Mouse (Mus musculus): ENCODE measurements around the gene Leo1. TPM values are rescaled to one million over a fixed set of nuclear protein-coding genes. Genes with fewer than 3 reads are reported as not detected.
"Not testable (repeated sequence)": the region's sequence is repeated elsewhere in the genome, so short reads cannot be mapped to it uniquely, and the experiment has no call there.

Leo1 gene
- polyA plus RNA-seq, 1 experiment from 2014 or later: 39.3 TPM

DNA sequence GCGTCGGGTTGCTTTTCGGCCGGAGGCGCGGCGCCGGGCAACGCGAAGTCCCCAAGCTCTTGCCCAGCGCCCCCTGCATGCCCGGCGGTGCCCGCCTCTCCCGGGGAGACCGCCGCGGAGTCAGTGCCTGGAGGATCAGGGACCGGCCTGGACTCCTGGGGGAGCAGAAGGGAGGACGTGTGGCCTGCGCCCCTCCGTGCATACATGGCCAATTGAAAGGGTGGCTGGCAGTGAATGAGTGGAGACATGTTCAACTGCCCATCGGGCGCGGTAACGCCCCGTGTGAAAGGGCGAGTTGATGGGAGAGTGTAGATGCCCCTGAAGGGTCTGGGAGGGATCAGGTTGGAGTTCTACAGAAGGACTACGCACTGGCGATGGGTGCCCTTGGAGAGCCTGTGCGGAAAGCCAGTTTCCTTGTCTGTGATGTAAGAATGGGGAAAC, 387 bp downstream of the Leo1 start:
- ATAC-seq (ENCODE audit: insufficient read depth, low FRiP score, low read depth): peak; percentile 82
- WGBS: under 1% methylated on average over 31 of the region's 31 CpGs
- peaks cover 11% of the 10 kb centered on the region; the same call in 1 of the 2 replicates for H3K36me3 ChIP-seq
- H3K27ac ChIP-seq: peak overlapping the region; percentile 77
- no peaks in the 10 kb centered on the region for H3K9me3 ChIP-seq
- peak overlapping the region; percentile 92 for H3K9ac ChIP-seq
- no peaks in the 10 kb centered on the region for H3K27me3 ChIP-seq (replicated peaks)
- H3K4me1 ChIP-seq: peaks cover 6% of the 10 kb centered on the region
- H3K4me3 ChIP-seq (replicated peaks): peak overlapping the region; percentile 87
- peak overlapping the region; percentile 76 for H3K4me2 ChIP-seq

DNA sequence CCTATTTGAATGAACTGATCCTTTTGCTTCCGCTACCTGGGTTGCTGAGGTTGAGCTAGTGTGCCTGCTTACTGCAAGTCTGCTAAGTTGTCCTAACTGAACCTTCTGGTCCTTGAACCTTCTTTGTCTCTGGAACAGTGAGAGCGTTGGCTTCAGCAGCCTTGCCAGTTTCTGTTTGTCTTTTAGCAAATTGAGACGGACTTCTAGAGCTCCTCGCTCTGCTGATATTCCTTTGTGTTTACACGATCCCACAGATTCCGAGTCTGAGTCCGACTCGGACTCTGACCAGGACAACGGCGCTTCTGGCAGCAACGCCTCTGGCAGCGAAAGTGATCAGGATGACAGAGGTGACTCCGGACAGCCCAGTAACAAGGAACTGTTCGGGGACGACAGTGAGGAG, 3.7 kb downstream of the Leo1 start:
- Histone ChIP-seq H3K9ac (no peak overlapping the region), H3K36me3 (peaks cover 33% of the 10 kb centered on the region), H3K4me1 (peaks cover 6% of the 10 kb centered on the region), H3K9me3 (no peaks in the 10 kb centered on the region), H3K27ac (no peak overlapping the region), H3K4me3 (replicated peaks) (no peak overlapping the region), H3K4me2 (no peak overlapping the region), H3K27me3 (replicated peaks) (no peaks in the 10 kb centered on the region)
- ATAC-seq (ENCODE audit: insufficient read depth, low FRiP score, low read depth): no peak
- 85% methylated on average over 15 of the region's 15 CpGs for WGBS

DNA sequence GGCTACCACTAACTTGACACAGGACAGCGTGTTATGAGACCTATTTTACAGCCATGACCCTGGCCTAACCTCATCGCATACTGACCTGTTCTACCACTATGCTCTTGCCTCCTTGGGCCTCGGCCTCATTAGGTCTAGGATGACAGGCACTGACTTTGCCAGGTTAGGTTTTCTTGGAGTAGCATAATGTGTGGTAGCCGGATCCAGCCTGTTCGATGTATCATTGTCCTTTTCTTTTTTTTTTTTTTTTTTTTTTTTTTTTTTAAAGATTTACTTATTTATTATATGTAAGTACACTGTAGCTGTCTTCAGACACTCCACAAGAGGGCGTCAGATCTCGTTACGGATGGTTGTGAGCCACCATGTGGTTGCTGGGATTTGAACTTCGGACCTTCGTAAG, 5.2 kb downstream of the Leo1 start:
- not testable (repeated sequence) for ATAC-seq (ENCODE audit: insufficient read depth, low FRiP score, low read depth); H3K4me2 ChIP-seq; H3K27me3 ChIP-seq (replicated peaks); H3K9me3 ChIP-seq; H3K9ac ChIP-seq; H3K27ac ChIP-seq; H3K4me1 ChIP-seq; H3K4me3 ChIP-seq (replicated peaks)
- H3K36me3 ChIP-seq: peaks cover 41% of the 10 kb centered on the region
- 81% methylated on average over 10 of the region's 10 CpGs for WGBS

DNA sequence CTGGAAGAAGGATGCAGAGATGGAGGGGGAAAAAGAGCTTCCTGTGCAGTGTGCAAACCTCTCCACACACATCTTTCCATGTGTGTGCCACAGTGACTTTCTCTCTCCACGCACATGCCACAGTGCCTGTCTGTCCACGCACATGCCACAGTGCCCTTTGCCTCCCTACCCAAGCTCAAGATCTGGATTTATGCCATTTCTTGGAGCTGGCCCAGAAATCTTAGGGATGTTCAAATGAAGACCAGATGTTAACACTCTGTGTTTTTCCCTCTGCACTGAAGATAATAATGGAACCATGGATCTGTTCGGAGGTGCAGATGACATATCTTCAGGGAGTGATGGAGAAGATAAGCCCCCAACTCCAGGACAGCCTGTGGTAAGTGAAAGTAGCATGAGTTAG, 6.7 kb downstream of the Leo1 start:
- H3K27me3 ChIP-seq (replicated peaks): no peaks in the 10 kb centered on the region
- no peak overlapping the region for H3K9ac ChIP-seq
- H3K4me3 ChIP-seq (replicated peaks): no peak overlapping the region
- no peak overlapping the region for H3K4me2 ChIP-seq
- no peaks in the 10 kb centered on the region for H3K9me3 ChIP-seq
- 91% methylated on average over 3 of the region's 3 CpGs for WGBS
- ATAC-seq (ENCODE audit: insufficient read depth, low FRiP score, low read depth): no peak
- no peak overlapping the region for H3K27ac ChIP-seq
- no peaks in the 10 kb centered on the region for H3K4me1 ChIP-seq
- H3K36me3 ChIP-seq: peaks cover 44% of the 10 kb centered on the region

DNA sequence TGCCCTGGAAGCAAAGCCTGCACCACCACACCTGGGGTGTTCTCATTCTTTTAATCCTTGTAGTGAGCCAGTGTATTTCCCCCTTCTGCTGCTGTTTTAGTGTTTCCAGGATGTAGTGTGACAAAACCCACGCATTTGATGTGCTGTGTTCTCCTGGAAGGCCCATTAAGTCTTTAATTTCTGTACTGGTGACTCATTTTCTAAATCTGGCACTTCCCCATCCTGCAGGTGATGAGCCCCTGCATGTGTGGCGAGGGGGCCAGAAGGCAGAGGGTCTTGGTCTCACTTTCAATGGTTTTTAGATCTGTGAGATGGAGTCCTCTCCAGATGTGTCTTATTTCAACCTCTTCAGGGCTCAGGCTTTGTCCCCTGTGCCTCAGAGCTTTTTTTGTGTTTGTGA, 12.7 kb downstream of the Leo1 start:
- Histone ChIP-seq H3K36me3 (peaks cover 53% of the 10 kb centered on the region), H3K4me1 (no peaks in the 10 kb centered on the region), H3K9ac (no peak overlapping the region), H3K27ac (no peak overlapping the region), H3K27me3 (replicated peaks) (no peaks in the 10 kb centered on the region), H3K9me3 (no peaks in the 10 kb centered on the region), H3K4me3 (replicated peaks) (no peak overlapping the region), H3K4me2 (no peak overlapping the region)
- no peak for ATAC-seq (ENCODE audit: insufficient read depth, low FRiP score, low read depth)
- 80% methylated on average over 2 of the region's 2 CpGs for WGBS

DNA sequence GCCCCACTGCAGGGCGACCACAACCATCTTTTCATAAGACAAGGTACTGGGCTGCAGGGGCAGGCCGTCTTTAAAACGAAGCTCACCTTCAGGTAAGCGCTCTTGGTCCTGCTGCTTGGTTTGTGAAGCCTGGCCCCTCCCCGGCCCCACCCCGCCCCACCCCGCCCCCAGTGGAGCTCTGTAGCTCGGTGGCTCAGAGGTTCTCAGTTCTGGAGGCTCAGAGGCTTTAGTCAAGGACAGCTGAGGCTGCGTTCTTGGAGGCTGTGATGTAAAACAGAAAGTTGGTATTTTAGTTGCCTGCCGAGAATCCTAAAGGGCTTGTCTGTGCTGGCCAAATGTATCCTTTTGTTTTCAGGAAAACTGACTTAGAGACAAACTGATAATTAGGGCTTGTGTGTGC, 14.4 kb downstream of the Leo1 start:
- Histone ChIP-seq H3K27ac (no peak overlapping the region), H3K4me2 (no peak overlapping the region), H3K9me3 (no peaks in the 10 kb centered on the region), H3K36me3 (peaks cover 61% of the 10 kb centered on the region), H3K9ac (no peak overlapping the region), H3K4me3 (replicated peaks) (no peak overlapping the region), H3K27me3 (replicated peaks) (no peaks in the 10 kb centered on the region), H3K4me1 (no peaks in the 10 kb centered on the region)
- ATAC-seq (ENCODE audit: insufficient read depth, low FRiP score, low read depth): no peak
- 72% methylated on average over 10 of the region's 10 CpGs for WGBS

DNA sequence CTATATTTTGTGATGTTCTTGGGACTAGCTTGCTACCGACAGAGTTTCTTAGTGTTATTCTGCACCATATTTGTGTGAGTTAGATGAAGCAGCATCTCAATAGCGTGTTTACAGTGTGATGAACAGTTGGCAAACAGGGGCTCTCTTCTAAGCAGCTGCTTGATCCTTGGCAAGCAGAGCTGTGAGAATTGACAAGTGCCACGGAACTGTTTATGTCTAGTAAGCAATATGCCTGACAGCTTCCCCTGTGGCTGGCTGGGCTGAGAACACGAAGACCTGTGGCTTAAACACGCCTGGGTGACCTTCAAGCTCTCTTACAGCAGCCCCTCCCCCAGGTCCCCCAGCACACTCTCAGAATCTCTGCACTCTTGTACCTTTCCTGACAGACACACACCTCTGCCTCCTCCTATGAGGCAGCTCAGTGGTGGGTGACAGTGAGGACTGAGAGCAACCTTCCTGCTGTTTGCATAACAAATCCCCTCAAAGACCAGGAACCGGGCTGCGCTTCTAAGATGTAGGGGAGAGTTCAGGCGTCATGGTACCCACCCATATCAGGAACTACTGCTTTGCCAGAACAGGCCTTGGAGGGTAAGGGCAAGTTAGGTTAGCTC, 21.8 kb downstream of the Leo1 start:
- no peak overlapping the region for H3K4me3 ChIP-seq (replicated peaks)
- no peaks in the 10 kb centered on the region for H3K27me3 ChIP-seq (replicated peaks)
- no peaks in the 10 kb centered on the region for H3K9me3 ChIP-seq
- 72% methylated on average over 8 of the region's 8 CpGs for WGBS
- H3K4me1 ChIP-seq: no peaks in the 10 kb centered on the region
- H3K27ac ChIP-seq: no peak overlapping the region
- no peak overlapping the region for H3K4me2 ChIP-seq
- peaks cover 56% of the 10 kb centered on the region for H3K36me3 ChIP-seq
- no peak overlapping the region for H3K9ac ChIP-seq
- ATAC-seq (ENCODE audit: insufficient read depth, low FRiP score, low read depth): no peak

DNA sequence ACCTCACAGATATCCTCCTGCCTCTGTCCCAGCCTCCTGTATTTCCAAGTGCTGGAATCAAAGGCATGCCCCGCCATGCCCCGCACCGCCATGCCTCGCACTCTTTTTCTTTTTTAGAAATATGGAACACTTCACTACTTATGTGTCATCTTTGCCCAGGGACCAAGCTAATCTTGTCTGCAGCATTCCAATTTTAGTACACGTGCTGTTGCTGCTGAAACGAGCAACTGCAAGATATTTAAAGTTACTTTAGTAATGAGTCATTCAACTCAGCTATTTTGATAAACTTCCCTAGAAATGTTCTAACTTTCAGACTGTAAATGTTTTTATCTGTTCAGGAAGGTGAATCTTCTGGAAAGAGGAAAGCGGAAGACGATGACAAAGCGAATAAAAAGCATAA, 24.5 kb downstream of the Leo1 start:
- no peaks in the 10 kb centered on the region for H3K9me3 ChIP-seq
- no peaks in the 10 kb centered on the region for H3K4me1 ChIP-seq
- WGBS: 90% methylated on average over 9 of the region's 9 CpGs
- H3K4me2 ChIP-seq: no peak overlapping the region
- no peak overlapping the region for H3K27ac ChIP-seq
- H3K9ac ChIP-seq: no peak overlapping the region
- no peak overlapping the region for H3K4me3 ChIP-seq (replicated peaks)
- H3K36me3 ChIP-seq: peaks cover 42% of the 10 kb centered on the region
- H3K27me3 ChIP-seq (replicated peaks): no peaks in the 10 kb centered on the region
- no peak for ATAC-seq (ENCODE audit: insufficient read depth, low FRiP score, low read depth)

DNA sequence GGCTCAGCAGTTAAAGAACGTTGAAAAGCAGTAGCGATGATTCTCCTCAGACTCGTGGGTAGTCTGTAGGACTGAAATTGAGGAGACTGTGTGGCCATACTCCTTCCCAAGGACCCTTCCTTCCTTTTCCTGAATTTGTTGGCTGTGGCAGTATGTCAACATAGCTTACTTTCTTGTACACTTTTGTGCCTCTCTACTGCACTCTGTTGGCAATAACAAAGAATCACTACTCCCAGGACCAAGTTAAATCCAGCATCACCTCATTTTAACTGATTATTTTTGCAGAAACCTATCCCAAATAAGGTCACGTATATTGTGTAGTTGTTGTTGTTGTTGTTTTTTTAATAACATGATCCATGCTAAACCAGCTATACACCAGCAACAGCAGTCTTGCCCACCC, 25.3 kb downstream of the Leo1 start:
- Histone ChIP-seq H3K9ac (no peak overlapping the region), H3K4me3 (replicated peaks) (no peak overlapping the region), H3K27ac (no peak overlapping the region), H3K9me3 (no peaks in the 10 kb centered on the region), H3K4me2 (no peak overlapping the region), H3K4me1 (no peaks in the 10 kb centered on the region), H3K36me3 (peaks cover 34% of the 10 kb centered on the region), H3K27me3 (replicated peaks) (no peaks in the 10 kb centered on the region)
- ATAC-seq (ENCODE audit: insufficient read depth, low FRiP score, low read depth): no peak
- WGBS: 85% methylated on average over 4 of the region's 4 CpGs

DNA sequence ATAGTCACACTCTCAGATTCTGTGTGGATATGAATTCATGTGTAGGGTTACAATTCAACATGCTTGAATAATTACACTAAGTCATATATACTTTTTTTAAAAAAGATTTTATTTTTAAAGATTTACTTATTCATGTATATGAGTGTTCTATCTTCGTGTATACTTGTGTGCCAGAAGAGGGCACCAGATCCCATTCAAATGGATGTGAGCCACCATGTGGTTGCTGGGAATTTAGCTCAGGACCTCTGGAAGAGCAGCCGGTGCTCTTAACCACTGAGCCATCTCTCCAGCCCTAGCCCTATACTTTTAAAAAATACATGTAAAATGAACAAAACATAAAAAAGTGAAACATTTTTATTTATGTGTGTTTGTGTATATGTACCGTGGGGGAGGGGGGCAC, 26.3 kb downstream of the Leo1 start:
- Histone ChIP-seq H3K4me1 (no peaks in the 10 kb centered on the region), H3K9me3 (no peaks in the 10 kb centered on the region), H3K36me3 (peaks cover 28% of the 10 kb centered on the region; the same call in 1 of the 2 replicates), H3K4me3 (replicated peaks) (no peak overlapping the region), H3K27ac (no peak overlapping the region), H3K9ac (no peak overlapping the region), H3K4me2 (no peak overlapping the region), H3K27me3 (replicated peaks) (no peaks in the 10 kb centered on the region)
- ATAC-seq (ENCODE audit: insufficient read depth, low FRiP score, low read depth): no peak
- WGBS: 92% methylated on average over 3 of the region's 3 CpGs

DNA sequence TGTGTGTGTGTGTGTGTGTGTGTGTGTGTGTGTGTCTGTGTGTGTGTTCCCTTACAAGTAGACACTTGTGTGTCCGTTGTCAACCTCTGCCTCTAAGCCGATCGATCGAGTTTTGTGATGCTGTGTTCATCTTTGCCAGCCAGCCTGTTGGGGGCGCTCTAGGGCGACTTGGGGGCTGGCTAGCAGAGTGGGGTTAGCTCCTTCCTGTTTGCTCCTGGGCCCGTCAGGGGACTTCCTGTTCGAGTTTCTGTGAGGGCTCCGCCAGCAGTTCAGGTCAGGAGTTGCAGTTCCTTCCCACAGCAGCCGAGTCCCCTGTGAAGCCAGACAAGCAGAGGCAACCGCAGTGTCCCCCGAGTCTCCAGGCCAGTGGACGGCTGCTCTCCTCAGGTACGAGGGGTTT, 27.0 kb downstream of the Leo1 start:
- Histone ChIP-seq H3K27ac (no peak overlapping the region), H3K4me3 (replicated peaks) (no peak overlapping the region), H3K9me3 (no peaks in the 10 kb centered on the region), H3K27me3 (replicated peaks) (no peaks in the 10 kb centered on the region), H3K4me2 (no peak overlapping the region), H3K9ac (no peak overlapping the region), H3K36me3 (peaks cover 23% of the 10 kb centered on the region; the same call in 1 of the 2 replicates), H3K4me1 (no peaks in the 10 kb centered on the region)
- WGBS: 82% methylated on average over 14 of the region's 14 CpGs
- no peak for ATAC-seq (ENCODE audit: insufficient read depth, low FRiP score, low read depth)

DNA sequence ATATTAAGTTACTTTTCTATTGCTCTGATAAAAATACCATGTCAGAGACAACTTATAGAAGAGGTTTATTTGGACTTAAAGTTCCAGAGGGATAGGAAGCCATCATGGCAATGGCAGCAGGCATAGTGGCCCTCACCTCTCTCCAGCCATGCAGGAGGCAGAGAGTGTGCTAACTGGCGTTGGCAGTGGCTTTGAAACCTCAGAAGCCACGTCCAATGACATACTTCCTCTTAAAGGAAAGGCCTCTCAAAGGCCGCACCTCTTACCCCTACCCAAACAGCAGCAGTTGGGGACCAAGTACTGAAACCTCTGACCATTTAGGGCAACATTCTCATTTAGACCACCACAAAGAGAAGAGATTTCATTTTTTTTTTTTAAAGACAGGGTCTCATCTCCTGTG, 35.9 kb downstream of the Leo1 start:
- Histone ChIP-seq H3K36me3 (no peaks in the 10 kb centered on the region), H3K27ac (no peak overlapping the region), H3K27me3 (replicated peaks) (no peaks in the 10 kb centered on the region), H3K9ac (no peak overlapping the region), H3K4me2 (no peak overlapping the region), H3K4me3 (replicated peaks) (no peak overlapping the region), H3K4me1 (no peaks in the 10 kb centered on the region), H3K9me3 (no peaks in the 10 kb centered on the region)
- ATAC-seq (ENCODE audit: insufficient read depth, low FRiP score, low read depth): no peak
- WGBS: 75% methylated on average over 3 of the region's 3 CpGs
